Mouse (Mus musculus): ENCODE data around the gene Nek6. TPM values are rescaled to one million over a fixed set of nuclear protein-coding genes. Genes with fewer than 3 reads are reported as not detected.

Nek6 gene
- polyA plus RNA-seq, 1 experiment from 2014 or later: 75.3 TPM

DNA sequence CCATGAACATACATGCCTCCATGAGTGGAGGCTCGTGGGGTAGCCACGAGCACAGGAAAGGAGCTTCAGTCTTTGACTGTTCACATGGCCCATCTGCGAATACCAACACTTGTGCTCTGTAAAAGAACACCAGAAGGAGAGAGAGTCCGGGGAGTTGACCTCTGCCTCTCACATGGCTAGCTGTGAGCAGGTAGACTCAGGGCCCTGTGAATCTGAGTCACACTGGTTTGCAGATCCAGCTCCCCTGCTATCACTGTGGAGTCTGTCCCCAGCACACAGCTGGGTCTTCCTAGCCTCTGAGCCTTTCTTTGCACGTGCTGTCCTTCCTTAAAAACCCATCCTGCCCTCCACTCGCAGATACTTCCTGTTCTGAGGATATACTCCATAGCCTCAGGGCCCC lies 22.3 kb downstream of the Nek6 start:
- H3K9ac ChIP-seq (replicated peaks; ENCODE audit: low read length): no peak overlapping the region
- ATAC-seq (ENCODE audit: low FRiP score, low TSS enrichment): no peak

DNA sequence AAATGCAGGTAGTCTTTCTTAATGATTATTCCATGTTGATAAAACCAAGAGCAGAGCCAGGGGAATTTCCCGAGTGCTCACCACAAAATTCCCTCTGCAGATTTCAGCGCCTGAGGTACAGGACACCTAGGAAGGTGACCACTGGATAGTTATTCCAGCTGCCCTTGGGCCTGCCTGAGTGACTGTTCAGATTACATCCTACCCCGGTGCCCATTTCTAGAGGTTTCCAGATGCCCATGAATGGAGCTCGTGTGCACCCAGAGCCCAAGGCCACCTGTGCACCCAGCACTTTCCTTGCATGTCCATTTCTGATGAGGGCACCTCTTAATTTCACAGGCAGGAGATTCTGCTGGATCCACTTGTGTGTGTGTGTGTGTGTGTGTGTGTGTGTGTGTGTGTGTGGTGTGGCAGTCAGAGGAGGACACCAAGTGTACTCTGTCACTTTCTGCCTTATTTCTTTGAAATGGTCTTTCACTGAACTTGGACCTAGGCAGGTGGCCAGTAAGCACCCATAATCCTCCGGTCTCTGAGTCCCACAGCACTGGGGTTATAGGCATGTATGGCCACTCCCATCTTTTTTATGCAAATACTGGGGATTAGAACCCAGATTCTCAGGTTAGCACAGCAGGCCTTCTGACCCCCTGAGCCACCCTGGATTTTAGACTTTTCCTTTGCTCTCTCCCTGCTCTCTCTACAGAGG lies 22.9 kb downstream of the Nek6 start:
- no peak for ATAC-seq (ENCODE audit: low FRiP score, low TSS enrichment)
- Histone ChIP-seq H3K4me2 (replicated peaks; ENCODE audit: low read depth, low read length) (no peak overlapping the region), H3K4me1 (ENCODE audit: insufficient read depth, low read length) (peaks cover 51% of the 10 kb centered on the region), H3K27ac (ENCODE audit: low read length) (no peak overlapping the region), H3K27me3 (ENCODE audit: insufficient read depth, low read length) (no peaks in the 10 kb centered on the region), H3K36me3 (ENCODE audit: insufficient read depth, low read length) (no peaks in the 10 kb centered on the region), H3K9me3 (ENCODE audit: low read length) (no peaks in the 10 kb centered on the region), H3K4me3 (ENCODE audit: low read length) (no peak overlapping the region), H3K9ac (replicated peaks; ENCODE audit: low read length) (no peak overlapping the region)
- 82% methylated on average over 5 of the region's 5 CpGs for WGBS

More for the DNA sequence above, 22.3 kb downstream of the Nek6 start:
- Histone ChIP-seq H3K27me3 (ENCODE audit: insufficient read depth, low read length) (no peaks in the 10 kb centered on the region), H3K4me1 (ENCODE audit: insufficient read depth, low read length) (peaks cover 52% of the 10 kb centered on the region), H3K4me2 (replicated peaks; ENCODE audit: low read depth, low read length) (no peak overlapping the region), H3K9me3 (ENCODE audit: low read length) (no peaks in the 10 kb centered on the region), H3K36me3 (ENCODE audit: insufficient read depth, low read length) (no peaks in the 10 kb centered on the region), H3K4me3 (ENCODE audit: low read length) (no peak overlapping the region), H3K27ac (ENCODE audit: low read length) (peak overlapping the region; percentile 13; the same call in 1 of the 2 replicates)
- WGBS: 62% methylated on average over 6 of the region's 6 CpGs

DNA sequence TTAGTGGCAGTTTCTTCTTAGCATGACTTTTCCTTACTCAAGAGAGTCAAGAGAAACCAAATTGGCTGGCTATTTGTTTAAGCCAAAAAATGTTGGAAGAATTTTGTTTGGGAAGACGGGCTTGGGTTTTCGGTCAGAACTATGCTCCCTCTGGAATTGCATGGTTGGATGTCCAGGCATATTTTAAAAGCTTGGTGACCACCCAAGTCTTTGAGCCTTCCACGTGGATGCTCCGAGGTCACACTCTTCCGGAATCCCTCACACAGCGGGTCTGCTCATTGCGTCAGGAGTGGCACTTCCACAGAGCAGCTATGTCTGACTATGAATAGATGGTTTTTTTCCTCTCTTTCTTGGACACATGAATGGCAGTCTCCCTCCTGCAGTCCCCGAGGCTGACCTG lies 23.6 kb downstream of the Nek6 start:
- H3K27ac ChIP-seq (ENCODE audit: low read length): peak overlapping the region; percentile 23; the same call in 1 of the 2 replicates

DNA sequence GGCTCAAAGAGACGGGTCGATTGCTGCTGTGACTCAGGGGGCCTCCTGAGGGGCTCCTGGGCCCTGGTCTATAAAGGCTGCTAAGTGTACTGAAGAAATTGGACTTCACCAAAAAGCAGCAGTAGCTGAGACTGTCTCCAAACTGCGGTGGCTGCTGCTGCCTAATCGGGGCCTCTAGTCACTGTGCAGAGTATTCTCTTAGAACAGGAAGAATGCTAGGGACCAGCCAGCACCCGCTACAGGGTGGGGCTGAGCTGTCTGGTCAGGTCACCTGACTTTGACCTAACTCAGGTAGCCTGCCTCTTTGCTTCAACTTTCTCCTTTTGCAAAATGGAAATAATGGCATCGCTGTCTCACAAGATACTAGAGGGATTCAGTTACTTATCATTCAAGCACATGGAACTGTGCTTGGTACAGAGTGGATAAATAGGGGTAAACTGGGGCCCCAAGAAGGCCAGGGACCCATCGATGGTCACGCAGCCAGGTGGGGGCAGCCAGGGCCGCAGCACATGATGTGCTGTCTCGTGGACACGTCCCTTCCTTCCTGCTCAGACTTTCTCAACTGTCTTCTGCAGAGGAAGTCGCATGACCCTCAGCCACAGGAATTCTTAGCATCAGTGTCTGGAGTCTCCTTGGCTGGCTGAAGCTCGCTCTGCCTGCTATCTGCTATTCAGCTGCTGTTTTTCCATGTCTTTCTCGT lies 24.2 kb downstream of the Nek6 start:
- Histone ChIP-seq H3K27ac (ENCODE audit: low read length) (peak overlapping the region; percentile 23; the same call in 1 of the 2 replicates), H3K9ac (replicated peaks; ENCODE audit: low read length) (no peak overlapping the region), H3K4me3 (ENCODE audit: low read length) (no peak overlapping the region), H3K36me3 (ENCODE audit: insufficient read depth, low read length) (no peaks in the 10 kb centered on the region), H3K4me2 (replicated peaks; ENCODE audit: low read depth, low read length) (no peak overlapping the region), H3K4me1 (ENCODE audit: insufficient read depth, low read length) (peaks cover 38% of the 10 kb centered on the region), H3K27me3 (ENCODE audit: insufficient read depth, low read length) (no peaks in the 10 kb centered on the region), H3K9me3 (ENCODE audit: low read length) (no peaks in the 10 kb centered on the region)
- 53% methylated on average over 14 of the region's 14 CpGs for WGBS
- no peak for ATAC-seq (ENCODE audit: low FRiP score, low TSS enrichment)

More for the DNA sequence above, 23.6 kb downstream of the Nek6 start:
- Histone ChIP-seq H3K4me2 (replicated peaks; ENCODE audit: low read depth, low read length) (no peak overlapping the region), H3K9me3 (ENCODE audit: low read length) (no peaks in the 10 kb centered on the region), H3K36me3 (ENCODE audit: insufficient read depth, low read length) (no peaks in the 10 kb centered on the region), H3K9ac (replicated peaks; ENCODE audit: low read length) (no peak overlapping the region), H3K4me3 (ENCODE audit: low read length) (no peak overlapping the region), H3K27me3 (ENCODE audit: insufficient read depth, low read length) (no peaks in the 10 kb centered on the region), H3K4me1 (ENCODE audit: insufficient read depth, low read length) (peaks cover 44% of the 10 kb centered on the region)
- 70% methylated on average over 8 of the region's 8 CpGs for WGBS
- no peak for ATAC-seq (ENCODE audit: low FRiP score, low TSS enrichment)

DNA sequence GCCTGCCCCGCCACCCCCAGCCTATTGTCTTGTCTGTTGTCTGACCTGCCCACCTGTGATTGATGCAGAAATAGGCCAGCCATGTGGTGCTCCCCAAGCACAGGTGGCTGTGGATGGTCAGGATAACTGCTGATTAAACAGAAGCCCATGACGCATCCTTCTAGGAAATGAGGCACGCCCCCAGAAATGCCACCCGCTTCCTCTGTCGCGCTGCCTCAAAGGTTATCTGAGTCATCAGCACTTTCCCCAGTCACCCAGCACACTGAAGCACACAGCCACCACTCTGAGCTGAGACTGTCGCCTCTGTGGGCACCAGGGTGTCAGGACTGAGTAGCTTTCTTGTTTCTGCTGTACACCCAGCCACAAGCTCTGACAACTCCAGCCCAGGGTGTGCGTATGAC lies 24.9 kb downstream of the Nek6 start:
- H3K4me2 ChIP-seq (replicated peaks; ENCODE audit: low read depth, low read length): no peak overlapping the region
- H3K9me3 ChIP-seq (ENCODE audit: low read length): no peaks in the 10 kb centered on the region
- WGBS: 62% methylated on average over 8 of the region's 8 CpGs
- no peak overlapping the region for H3K9ac ChIP-seq (replicated peaks; ENCODE audit: low read length)
- ATAC-seq (ENCODE audit: low FRiP score, low TSS enrichment): peak; percentile 28; the same call in 1 of the 2 replicates
- no peak overlapping the region for H3K4me3 ChIP-seq (ENCODE audit: low read length)
- peaks cover 32% of the 10 kb centered on the region for H3K4me1 ChIP-seq (ENCODE audit: insufficient read depth, low read length)
- H3K36me3 ChIP-seq (ENCODE audit: insufficient read depth, low read length): no peaks in the 10 kb centered on the region
- H3K27me3 ChIP-seq (ENCODE audit: insufficient read depth, low read length): no peaks in the 10 kb centered on the region
- H3K27ac ChIP-seq (ENCODE audit: low read length): no peak overlapping the region

DNA sequence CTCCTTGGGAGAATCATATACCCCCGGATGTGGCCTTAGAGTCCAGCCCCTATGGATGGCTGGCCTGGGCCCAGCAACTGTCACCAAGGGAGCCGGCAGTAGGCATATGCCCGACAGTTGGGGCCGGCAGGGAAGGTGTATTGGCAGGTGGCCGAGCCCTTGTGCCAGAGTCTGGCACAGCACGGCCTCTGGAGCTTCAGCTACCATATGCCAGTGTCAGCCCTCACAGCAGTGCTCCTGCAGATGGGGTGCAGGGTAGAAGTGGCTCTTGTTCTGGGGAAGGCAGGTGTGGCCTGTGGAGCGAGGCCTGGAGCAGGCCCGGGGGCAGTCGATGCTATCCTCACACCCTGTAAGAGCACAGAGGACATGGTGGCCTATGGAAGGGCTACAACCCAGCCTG lies 28.2 kb downstream of the Nek6 start:
- Histone ChIP-seq H3K27me3 (ENCODE audit: insufficient read depth, low read length) (no peaks in the 10 kb centered on the region), H3K36me3 (ENCODE audit: insufficient read depth, low read length) (no peaks in the 10 kb centered on the region), H3K4me3 (ENCODE audit: low read length) (no peak overlapping the region), H3K27ac (ENCODE audit: low read length) (no peak overlapping the region), H3K4me2 (replicated peaks; ENCODE audit: low read depth, low read length) (no peak overlapping the region), H3K4me1 (ENCODE audit: insufficient read depth, low read length) (peaks cover 36% of the 10 kb centered on the region), H3K9me3 (ENCODE audit: low read length) (no peaks in the 10 kb centered on the region), H3K9ac (replicated peaks; ENCODE audit: low read length) (no peak overlapping the region)
- ATAC-seq (ENCODE audit: low FRiP score, low TSS enrichment): no peak; the same call in 1 of the 2 replicates
- 94% methylated on average over 9 of the region's 9 CpGs for WGBS

DNA sequence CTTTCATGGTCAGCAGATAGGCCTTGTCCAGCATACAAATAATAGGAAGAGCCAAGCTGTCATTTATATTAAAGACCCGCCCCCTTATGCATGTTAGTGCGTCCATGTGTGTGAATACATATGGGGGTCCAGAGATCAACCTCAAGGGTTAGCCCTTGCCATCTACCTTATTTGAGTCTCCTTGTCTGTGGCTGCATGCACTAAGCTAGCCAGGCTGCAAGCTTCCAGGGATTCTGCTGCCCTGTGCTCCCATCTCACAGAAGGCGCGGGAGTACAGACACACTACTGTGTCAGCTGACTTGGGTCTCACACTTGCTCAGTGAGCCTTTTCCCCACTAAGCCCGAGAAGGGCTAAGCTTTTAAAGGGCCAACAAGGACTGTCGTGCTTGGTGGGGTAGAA lies 29.2 kb downstream of the Nek6 start:
- Histone ChIP-seq H3K9me3 (ENCODE audit: low read length) (no peaks in the 10 kb centered on the region), H3K27ac (ENCODE audit: low read length) (no peak overlapping the region), H3K9ac (replicated peaks; ENCODE audit: low read length) (no peak overlapping the region), H3K36me3 (ENCODE audit: insufficient read depth, low read length) (no peaks in the 10 kb centered on the region), H3K4me3 (ENCODE audit: low read length) (no peak overlapping the region), H3K4me2 (replicated peaks; ENCODE audit: low read depth, low read length) (no peak overlapping the region), H3K27me3 (ENCODE audit: insufficient read depth, low read length) (no peaks in the 10 kb centered on the region), H3K4me1 (ENCODE audit: insufficient read depth, low read length) (peaks cover 30% of the 10 kb centered on the region)
- 68% methylated on average over 6 of the region's 6 CpGs for WGBS
- ATAC-seq (ENCODE audit: low FRiP score, low TSS enrichment): no peak

DNA sequence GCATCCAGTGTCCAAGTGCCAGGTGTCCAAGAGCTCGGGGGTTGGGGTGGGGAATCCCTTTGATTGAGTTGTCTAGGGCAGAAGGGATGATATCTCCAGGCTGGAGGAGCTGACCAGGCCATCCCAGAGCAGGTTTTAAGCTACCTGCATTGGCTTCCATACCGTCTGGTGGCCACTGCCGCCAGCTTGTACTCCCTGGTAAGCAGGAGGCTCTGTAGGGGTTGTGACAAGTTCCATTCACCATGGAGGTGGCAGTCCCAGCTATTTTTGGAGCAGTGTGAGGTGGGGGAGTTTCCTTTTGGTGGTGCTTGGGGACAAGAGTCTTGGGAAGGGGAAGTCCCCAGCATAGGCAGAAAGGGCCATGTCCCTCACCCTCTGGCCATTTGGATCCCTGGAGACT lies 29.7 kb downstream of the Nek6 start:
- H3K4me1 ChIP-seq (ENCODE audit: insufficient read depth, low read length): peaks cover 31% of the 10 kb centered on the region
- no peak overlapping the region for H3K9ac ChIP-seq (replicated peaks; ENCODE audit: low read length)
- no peaks in the 10 kb centered on the region for H3K9me3 ChIP-seq (ENCODE audit: low read length)
- H3K4me2 ChIP-seq (replicated peaks; ENCODE audit: low read depth, low read length): no peak overlapping the region
- WGBS: 81% methylated on average over 3 of the region's 3 CpGs
- H3K4me3 ChIP-seq (ENCODE audit: low read length): no peak overlapping the region
- H3K27ac ChIP-seq (ENCODE audit: low read length): no peak overlapping the region
- no peaks in the 10 kb centered on the region for H3K27me3 ChIP-seq (ENCODE audit: insufficient read depth, low read length)
- no peaks in the 10 kb centered on the region for H3K36me3 ChIP-seq (ENCODE audit: insufficient read depth, low read length)
- no peak for ATAC-seq (ENCODE audit: low FRiP score, low TSS enrichment)

DNA sequence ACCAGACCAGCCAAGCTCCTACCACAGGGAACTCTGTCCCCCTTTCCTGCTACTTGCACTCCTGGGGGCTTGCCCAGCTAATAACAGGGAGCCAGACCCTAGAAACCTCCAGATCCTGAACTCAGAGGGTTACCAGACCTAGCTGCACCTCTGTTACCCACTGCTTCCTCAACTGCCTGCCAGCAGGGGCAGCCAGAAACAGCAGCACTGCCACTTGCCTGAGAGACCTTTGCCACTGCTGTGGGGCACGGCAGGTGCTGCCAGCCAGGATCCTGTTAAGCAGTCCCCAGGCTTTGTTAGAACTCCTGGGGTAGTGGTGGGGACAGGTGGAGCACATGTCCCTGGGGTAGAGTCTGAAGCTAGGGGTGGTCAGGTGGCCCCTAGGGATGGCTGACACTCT lies 30.1 kb downstream of the Nek6 start:
- Histone ChIP-seq H3K4me1 (ENCODE audit: insufficient read depth, low read length) (peaks cover 31% of the 10 kb centered on the region), H3K9me3 (ENCODE audit: low read length) (no peaks in the 10 kb centered on the region), H3K4me3 (ENCODE audit: low read length) (no peak overlapping the region), H3K4me2 (replicated peaks; ENCODE audit: low read depth, low read length) (no peak overlapping the region), H3K36me3 (ENCODE audit: insufficient read depth, low read length) (no peaks in the 10 kb centered on the region), H3K27me3 (ENCODE audit: insufficient read depth, low read length) (no peaks in the 10 kb centered on the region), H3K9ac (replicated peaks; ENCODE audit: low read length) (no peak overlapping the region), H3K27ac (ENCODE audit: low read length) (no peak overlapping the region)
- WGBS: 79% methylated on average over 1 of the region's 1 CpGs
- ATAC-seq (ENCODE audit: low FRiP score, low TSS enrichment): no peak

DNA sequence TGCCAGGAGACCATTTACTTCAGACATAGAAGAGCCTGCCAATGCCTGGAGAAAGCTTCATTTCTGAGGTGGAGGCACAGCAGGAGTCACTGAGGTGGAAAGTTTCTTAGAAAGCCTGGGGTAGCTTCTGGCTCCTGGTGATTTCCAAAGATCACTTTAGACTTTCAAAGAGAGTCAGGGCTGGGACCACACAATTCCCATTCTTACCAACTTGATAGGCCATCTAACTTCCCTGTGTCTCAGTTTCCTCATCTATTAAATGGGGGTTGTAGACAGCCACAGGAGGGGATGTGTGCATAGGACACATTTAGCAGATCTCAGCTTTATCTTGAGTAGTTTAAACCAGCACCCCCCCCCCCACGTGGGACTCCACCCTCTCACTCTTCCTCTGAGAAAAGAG lies 30.9 kb downstream of the Nek6 start:
- Histone ChIP-seq H3K27ac (ENCODE audit: low read length) (no peak overlapping the region), H3K36me3 (ENCODE audit: insufficient read depth, low read length) (no peaks in the 10 kb centered on the region), H3K4me3 (ENCODE audit: low read length) (no peak overlapping the region), H3K9ac (replicated peaks; ENCODE audit: low read length) (no peak overlapping the region), H3K4me2 (replicated peaks; ENCODE audit: low read depth, low read length) (no peak overlapping the region), H3K9me3 (ENCODE audit: low read length) (no peaks in the 10 kb centered on the region), H3K27me3 (ENCODE audit: insufficient read depth, low read length) (no peaks in the 10 kb centered on the region), H3K4me1 (ENCODE audit: insufficient read depth, low read length) (peaks cover 31% of the 10 kb centered on the region)
- WGBS: 47% methylated on average over 1 of the region's 1 CpGs
- ATAC-seq (ENCODE audit: low FRiP score, low TSS enrichment): no peak
